Mouse (Mus musculus): ENCODE results near the gene Ly6g5b.

GRCm38 (mm10) chr17:35125081-35125480 is 9.9 kb upstream of the Ly6g5b start:
- TF ChIP-seq POLR2A (IDR thresholded peaks at IDR 0.05; ENCODE audit: insufficient read depth, low read depth, low read length), result no peak
- no peak for TF ChIP-seq CTCF (IDR thresholded peaks at IDR 0.05; ENCODE audit: insufficient read depth, low read depth, low read length)

Measured in olfactory bulb, adult 2 months (tissue).